Mouse (Mus musculus): ENCODE measurements at regions not wholly inside any gene's neighbourhood (a gene's known extent, or its start where the extent isn't known, plus 50 kb on each side); places are given as distances from the start of the nearest gene placed in this dataset.

DNA sequence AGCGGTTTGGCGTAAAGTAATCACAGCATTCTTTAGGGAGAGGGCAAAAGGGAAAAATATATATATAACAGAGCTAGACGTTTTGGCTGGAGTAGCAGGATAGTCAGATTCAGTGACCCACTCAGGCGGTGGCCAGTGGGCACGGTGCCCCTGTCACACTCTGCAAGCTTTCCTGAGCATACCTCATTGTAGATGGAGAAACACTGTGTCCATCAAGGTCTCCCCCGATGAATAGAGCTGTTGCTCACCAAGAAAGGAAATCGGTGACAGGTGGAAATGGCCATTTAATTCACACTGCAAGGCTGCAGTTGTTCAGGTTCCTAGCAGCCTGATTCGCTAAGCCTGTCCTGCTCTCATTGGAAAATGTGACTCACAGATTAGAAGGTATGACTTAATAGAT, 365.1 kb upstream of the Auts2 start:
- intact Hi-C loops (cut with DNase I): no loop called here
- DNase-seq (ENCODE audit: low spot score in 2 of 2): no peak

- peak; percentile 71 to 97 for DNase-seq (ENCODE audit: low spot score in 2 of 2)
- intact Hi-C loops (cut with DNase I): no loop called here
These were observed 349.4 kb upstream of the Auts2 start for GRCm38 (mm10) chr5:132892591-132892990.

GRCm38 (mm10) chr5:132884130-132884529, 341.0 kb upstream of the Auts2 start:
- DNase-seq (ENCODE audit: low spot score in 2 of 2): peak in 1 of 2 experiments; percentile 25
- intact Hi-C loops (cut with DNase I): loop anchor here (10.0 kb wide), 2 partner anchors 339 to 649 kb away; partner anchors contain the start of gene Auts2

DNA sequence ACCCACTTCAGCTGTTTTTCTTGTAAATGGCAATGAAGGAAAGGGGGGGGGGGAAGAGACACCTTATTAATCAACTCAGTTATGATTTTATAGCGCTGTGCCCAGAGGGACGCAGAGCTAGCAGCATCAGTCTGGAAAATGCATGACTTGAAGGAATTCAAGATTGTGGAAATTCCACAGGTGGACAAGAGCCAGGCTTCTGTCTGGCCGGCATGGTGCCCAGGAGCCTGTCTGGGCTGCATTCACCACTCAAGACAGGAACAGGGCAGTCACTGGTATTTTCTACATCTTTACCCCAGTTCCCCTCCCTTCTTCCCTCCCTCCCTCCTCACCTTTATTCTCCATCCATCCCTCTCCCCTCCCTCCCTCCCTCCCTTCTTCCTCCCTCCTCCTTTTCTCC, 339.1 kb upstream of the Auts2 start:
- intact Hi-C loops (cut with DNase I): loop anchor here (10.0 kb wide), 2 partner anchors 337 to 647 kb away; partner anchors contain the start of gene Auts2
- DNase-seq (ENCODE audit: low spot score in 2 of 2): no peak

GRCm38 (mm10) chr5:132881170-132881569, 338.0 kb upstream of the Auts2 start:
- DNase-seq (ENCODE audit: low spot score in 2 of 2): peak; percentile 11 to 70
- intact Hi-C loops (cut with DNase I): loop anchor here (10.0 kb wide), 2 partner anchors 336 to 646 kb away; partner anchors contain the start of gene Auts2

DNA sequence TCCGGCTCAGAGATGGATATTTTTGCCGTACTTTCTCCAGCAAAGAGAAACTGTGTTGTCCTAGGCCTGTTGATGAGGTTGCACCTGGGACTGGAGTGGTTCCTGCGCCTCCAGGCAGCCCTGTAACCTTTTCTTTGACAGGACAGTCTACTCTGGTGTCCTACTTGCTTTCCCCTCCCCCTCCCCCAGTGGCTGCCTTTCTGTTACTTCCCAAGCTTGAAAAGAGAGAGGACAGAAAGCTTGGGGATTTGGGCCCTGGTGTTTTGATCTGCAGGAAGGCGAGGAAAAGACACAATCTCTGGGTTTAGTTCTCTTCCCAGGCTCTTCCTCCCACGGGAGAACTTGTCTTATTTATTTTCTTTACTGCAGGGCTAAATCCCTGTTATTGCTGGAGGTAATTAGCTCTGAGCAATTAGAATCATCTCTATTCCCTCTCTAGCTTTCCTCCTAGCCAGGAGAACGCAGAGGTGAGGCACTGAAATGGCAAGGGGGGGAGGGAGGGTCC, 333.2 kb upstream of the Auts2 start:
- DNase-seq (ENCODE audit: low spot score in 2 of 2): no peak
- intact Hi-C loops (cut with DNase I): no loop called here

GRCm38 (mm10) chr5:132858846-132859510, 315.8 kb upstream of the Auts2 start:
- DNase-seq (ENCODE audit: low spot score in 2 of 2): no peak
- intact Hi-C loops (cut with DNase I): no loop called here

- no peak for DNase-seq (ENCODE audit: low spot score in 2 of 2)
- intact Hi-C loops (cut with DNase I): no loop called here
These were observed 312.7 kb upstream of the Auts2 start for GRCm38 (mm10) chr5:132855619-132856510.

DNA sequence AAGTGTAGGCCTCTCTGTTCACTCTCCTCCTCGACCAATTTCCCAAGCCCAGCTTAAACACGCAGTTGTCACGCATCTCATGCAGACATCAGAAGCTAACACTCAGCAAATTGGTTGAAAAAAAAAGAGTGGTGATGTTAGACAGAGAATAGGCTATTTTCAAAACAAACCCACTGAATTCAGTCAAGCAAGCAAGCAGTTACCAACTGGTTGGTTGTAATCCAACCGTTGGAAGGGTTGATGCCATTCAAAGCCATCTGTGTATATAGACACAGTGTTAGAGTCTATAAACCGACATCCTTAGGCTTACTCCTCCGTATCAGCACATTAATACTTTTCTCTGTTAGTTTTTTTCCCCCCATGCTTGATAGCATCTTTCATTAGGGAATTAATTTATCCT, 307.6 kb upstream of the Auts2 start:
- intact Hi-C loops (cut with DNase I): loop anchor here (5.0 kb wide), 1 partner anchor 697 kb away; no protein-coding TSS in a partner anchor
- no peak for DNase-seq (ENCODE audit: low spot score in 2 of 2)

GRCm38 (mm10) chr5:132848086-132848485, 304.9 kb upstream of the Auts2 start:
- no peak for DNase-seq (ENCODE audit: low spot score in 2 of 2)
- intact Hi-C loops (cut with DNase I): no loop called here

GRCm38 (mm10) chr5:132843284-132843683, 300.1 kb upstream of the Auts2 start:
- no peak for DNase-seq (ENCODE audit: low spot score in 2 of 2)
- intact Hi-C loops (cut with DNase I): no loop called here

DNA sequence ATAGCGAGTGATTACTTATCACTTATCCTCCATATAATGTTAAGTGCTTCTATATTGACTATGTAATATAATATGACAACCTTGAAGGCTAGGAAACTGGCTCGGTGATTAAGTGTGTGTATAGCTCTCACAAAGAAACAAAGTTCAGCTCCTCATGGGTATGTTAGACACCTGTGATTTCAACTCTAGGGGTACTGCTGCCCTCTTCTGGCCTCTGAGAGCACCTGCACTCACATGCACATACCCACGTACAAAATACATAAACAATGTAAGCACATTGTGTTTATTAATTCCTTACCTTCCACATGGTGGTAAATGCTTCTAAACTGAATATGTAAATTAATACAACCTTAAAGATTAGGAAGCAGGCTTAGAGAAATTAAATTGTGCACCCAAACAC, 298.6 kb upstream of the Auts2 start:
- intact Hi-C loops (cut with DNase I): no loop called here
- DNase-seq (ENCODE audit: low spot score in 2 of 2): no peak

GRCm38 (mm10) chr5:132837420-132837819, 294.3 kb upstream of the Auts2 start:
- DNase-seq (ENCODE audit: low spot score in 2 of 2): no peak

GRCm38 (mm10) chr5:132828993-132829392, 285.8 kb upstream of the Auts2 start:
- no peak for DNase-seq (ENCODE audit: low spot score in 2 of 2)
- intact Hi-C loops (cut with DNase I): no loop called here

More at GRCm38 (mm10) chr5:132837420-132837819, 294.3 kb upstream of the Auts2 start:
- intact Hi-C loops (cut with DNase I): no loop called here

DNA sequence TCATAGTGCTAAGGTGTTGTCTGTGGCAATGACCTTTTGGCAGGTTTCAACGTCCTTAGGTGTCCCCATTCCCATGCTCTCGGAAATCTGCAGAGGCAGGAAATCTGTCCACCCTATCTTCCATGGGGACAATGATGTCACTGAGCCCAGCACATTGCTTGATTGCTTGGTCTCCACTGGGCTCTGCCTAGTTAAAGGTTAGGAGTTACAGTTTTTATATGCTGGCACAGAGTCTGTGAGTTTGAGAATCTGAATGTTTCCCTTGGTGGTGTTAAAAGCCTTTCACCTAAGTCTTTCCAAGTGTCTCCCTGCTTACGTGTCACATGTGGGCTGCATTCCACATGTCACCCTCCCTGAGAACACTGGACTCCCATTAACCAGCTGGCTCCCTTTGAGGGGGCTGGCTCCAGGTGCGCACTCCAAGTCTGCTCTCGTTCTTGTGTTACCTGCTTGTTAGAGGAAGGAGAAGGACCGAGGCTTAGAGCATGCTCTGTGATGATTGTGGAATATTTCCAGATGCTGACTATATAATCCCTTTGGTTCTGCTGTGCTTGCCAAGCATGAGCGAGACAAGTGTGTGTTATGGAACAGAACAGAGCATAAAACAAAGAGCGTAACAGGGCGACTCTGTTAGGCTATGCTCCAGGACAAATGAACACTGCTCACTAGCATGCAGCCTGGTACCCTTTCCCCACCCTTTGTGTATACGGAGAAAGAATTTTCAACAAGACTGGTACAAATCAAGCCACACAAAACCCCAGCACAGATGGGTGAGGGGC, 284.6 kb upstream of the Auts2 start:
- peak; percentile 3 to 41 for DNase-seq (ENCODE audit: low spot score in 2 of 2)
- intact Hi-C loops (cut with DNase I): no loop called here

DNA sequence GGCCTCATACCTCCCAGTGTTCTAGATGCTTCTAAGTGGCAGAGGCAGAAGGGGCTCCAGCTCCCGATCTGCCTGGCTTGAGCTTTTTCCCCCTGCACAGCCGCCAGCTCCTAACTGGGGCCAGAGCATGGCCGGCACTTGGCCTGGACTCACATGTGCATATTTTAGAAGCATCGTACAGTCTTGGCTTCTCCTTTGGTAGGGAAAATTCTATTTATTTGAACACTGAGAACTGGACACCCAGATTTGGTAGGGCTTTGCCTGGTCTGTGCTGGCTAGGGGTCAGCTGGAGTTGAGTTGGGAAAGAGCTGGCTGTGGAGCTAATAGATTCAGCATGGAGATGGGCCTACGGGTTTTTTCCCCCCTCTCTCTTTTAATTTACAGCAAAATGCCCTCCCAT, 282.9 kb upstream of the Auts2 start:
- intact Hi-C loops (cut with DNase I): no loop called here
- DNase-seq (ENCODE audit: low spot score in 2 of 2): no peak

DNA sequence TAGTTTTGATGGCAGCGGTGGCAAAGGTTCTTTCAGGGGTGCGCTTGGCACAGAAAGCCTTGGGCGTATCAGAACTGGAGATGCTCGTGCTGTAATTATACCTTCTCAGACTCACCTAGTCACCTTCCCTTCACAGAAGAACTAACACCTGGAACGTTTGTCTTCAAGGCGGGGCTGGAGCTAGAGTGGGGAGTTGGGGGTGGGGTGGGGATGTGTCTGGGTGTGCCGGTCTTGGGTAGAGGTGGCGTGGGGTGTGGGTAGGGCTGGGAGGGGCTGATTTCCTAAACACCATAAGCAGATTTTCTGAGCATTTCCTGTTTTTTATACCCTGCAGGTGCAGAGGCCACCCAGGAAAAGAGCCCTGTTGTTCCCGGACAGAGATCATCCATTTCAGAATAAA, 274.5 kb upstream of the Auts2 start:
- intact Hi-C loops (cut with DNase I): no loop called here
- no peak for DNase-seq (ENCODE audit: low spot score in 2 of 2)

DNA sequence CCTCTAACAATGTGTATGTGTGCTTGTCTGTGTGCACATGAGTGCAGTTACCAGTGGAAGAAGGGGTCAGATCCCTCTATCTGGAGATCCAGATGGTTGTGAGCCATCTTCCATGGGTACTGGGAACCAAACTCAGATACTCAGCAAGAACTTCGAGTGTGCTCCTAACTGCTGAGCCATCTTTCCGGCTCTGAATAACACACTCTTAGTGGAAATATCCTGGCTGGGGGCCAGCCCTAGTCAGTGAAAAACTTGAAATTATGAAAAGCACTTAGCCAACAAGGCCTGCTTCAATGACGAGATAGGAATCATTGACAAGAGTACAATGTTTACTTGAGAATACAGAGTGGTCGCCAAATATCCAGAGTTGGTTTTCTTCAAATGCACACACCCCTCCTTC, 266.0 kb upstream of the Auts2 start:
- intact Hi-C loops (cut with DNase I): no loop called here
- no peak for DNase-seq (ENCODE audit: low spot score in 2 of 2)

- no peak for DNase-seq (ENCODE audit: low spot score in 2 of 2)
- intact Hi-C loops (cut with DNase I): no loop called here
These were observed 252.9 kb upstream of the Auts2 start for GRCm38 (mm10) chr5:132796061-132796460.

DNA sequence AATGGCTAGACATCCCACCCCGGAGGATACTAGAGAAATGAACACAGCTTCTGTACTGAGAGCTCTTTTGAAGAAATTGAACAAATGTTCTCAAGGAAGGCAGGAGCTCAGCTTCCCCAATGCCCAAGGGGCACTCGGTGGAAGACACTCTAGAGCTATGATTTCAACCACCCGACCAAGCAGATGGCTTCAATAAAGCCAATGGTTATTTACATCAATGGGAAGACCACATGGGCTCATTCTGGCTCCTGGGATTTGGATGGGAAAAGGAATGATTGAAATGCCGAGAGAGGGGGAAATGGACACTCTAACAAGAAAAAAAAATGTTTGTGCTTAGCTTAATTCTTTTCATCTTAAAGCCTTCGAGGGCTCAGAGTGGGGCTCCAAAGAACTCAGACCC, 249.3 kb upstream of the Auts2 start:
- DNase-seq (ENCODE audit: low spot score in 2 of 2): no peak
- intact Hi-C loops (cut with DNase I): no loop called here
